Mouse (Mus musculus): ENCODE measurements at regions not wholly inside any gene's neighbourhood (a gene's known extent, or its start where the extent isn't known, plus 50 kb on each side); places are given as distances from the start of the nearest gene placed in this dataset.
"Not testable (repeated sequence)": the region's sequence is repeated elsewhere in the genome, so short reads cannot be mapped to it uniquely, and the experiment has no call there.

DNA sequence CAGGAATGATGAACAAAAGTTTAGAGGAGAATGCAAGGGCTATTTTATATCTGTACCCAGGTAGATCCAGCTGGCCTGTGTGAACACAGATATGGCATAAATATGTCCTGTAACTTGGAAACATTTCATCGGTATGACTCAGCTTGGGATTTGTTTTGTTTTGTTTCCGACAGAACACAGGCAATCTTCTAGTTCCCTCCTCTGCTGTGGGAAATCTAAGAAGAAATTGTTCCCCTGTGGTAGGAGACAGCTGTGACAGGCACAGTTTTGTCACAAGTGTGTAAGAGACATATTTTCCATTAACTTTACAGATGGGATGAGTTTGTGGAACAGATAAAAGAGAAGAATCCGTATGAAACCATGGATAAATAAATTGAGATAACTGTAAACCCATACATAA is 687.0 kb downstream of the Tpm3-rs7 start:
- DNase-seq (ENCODE audit: low read depth): no peak

- no peak for DNase-seq (ENCODE audit: low read depth)
Observed at GRCm38 (mm10) chr14:114002420-114002819, 688.0 kb downstream of the Tpm3-rs7 start.

- no peak for DNase-seq (ENCODE audit: low read depth)
Observed at GRCm38 (mm10) chr14:114037063-114037462, 722.7 kb downstream of the Tpm3-rs7 start.

DNA sequence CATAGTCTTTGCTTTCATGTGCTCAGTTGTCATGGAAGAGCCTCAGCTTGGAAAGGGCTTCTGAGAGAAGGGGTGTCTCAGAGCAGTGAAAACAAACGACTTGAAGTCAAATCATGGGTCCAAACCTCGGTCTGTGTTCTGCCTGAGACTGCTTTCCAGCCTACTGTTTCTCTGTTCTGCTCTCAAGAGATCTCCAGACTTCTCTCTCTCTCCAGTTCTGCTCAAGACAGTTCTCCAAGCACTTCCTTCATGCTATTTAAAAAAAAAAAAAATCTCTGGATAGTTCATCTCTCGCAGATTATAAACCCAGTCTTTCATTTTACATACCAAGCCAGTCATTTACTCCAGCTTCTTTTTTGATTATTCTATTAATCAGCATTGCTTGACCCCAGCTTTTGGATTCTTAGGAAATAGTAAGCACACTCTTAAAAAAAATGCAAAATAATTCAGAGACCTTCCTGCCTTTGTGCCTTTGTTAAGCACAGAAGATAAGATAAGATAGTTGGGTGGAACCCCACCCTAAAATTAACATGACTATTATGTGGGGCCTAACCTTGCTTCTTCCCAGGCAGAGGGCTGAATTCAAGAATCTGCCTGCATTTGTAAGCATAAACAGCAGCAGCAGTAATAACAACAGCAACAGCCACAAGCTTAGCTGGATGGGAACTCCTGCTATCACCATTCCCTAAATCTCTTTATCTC is 724.4 kb downstream of the Tpm3-rs7 start:
- no peak for DNase-seq (ENCODE audit: low read depth)

GRCm38 (mm10) chr14:114053558-114054235 is 739.3 kb downstream of the Tpm3-rs7 start:
- DNase-seq (ENCODE audit: low read depth): no peak

GRCm38 (mm10) chr14:114061347-114061746 is 746.9 kb downstream of the Tpm3-rs7 start:
- no peak for DNase-seq (ENCODE audit: low read depth)

GRCm38 (mm10) chr14:114062582-114062981 is 748.2 kb downstream of the Tpm3-rs7 start:
- DNase-seq (ENCODE audit: low read depth): no peak

DNA sequence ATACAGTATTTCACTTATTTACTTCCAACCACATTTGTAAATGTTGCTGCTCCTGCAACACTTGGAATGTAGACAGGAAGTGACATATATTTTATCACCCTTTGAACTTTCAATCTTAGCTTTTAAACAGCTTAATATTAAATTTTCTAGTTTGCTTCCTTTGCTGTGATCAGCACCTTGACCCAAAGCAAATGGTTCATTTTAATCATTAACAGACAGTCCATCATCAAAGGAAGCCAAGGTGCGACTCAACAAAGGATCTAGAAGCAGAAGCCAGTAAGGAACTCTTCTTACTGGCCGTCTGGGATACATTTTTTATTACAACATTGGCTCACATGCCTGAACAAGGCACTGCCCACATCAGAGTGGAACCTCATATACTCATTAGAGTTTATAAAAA is 758.8 kb downstream of the Tpm3-rs7 start:
- no peak for DNase-seq (ENCODE audit: low read depth)

DNA sequence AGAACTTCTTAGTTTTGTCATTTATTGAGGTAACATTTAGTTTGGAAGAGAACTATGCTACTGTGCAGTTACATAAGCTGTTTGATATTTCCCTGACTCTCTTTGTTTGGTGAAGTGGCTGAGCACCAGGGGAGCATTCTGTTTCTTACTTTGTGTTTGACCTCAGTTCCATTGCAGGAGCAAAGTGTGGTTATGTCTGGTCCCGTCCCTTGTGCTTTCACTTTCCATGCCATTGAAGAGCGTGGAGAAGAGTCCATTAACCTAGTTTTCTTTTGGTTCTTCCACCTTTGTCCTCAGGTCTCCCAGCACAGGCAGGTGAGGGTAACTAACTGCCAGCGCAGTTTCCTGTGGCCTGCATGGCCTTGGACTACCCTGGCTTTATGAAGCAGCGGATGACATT is 759.6 kb downstream of the Tpm3-rs7 start:
- DNase-seq (ENCODE audit: low read depth): no peak

DNA sequence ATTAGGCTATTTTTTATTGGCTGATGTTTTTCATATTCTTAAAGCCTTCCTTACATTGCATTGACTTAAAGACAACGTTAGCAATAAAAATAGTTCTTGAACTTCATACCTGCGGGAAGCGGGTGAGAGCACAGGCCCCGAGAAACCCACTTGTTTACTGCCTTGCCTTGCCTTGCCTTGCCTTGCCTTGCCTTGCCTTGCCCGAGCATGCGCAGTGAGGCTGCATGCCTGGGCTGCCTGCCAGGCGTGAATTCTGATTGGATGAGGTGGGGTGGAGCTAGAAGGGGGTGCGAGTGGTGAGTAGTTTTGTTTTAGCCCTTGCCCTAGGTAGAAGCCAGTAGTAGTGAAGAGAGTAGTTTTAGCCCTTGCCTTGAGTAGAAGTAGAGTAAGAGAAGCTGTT is 792.4 kb downstream of the Tpm3-rs7 start:
- DNase-seq (ENCODE audit: low read depth): peak; percentile 3

DNA sequence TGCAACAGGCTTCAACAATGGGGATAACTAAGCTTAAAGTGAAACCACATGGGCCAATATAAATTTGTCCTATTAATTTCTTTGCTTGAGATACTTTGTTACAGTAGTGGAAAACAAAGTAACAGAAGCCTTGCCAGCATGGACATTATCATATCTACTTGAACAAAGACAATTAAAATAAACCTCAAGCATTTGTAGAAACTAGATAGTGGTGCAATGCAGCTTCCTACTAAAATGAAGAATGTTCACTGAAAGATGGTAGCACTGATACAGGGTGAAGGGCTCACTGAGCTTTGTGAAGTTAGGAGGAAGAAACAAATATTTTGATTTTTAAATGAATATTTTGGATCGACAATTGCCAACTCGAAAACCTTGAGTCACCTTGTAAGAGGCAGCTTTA is 814.1 kb downstream of the Tpm3-rs7 start:
- no peak for DNase-seq (ENCODE audit: low read depth)

DNA sequence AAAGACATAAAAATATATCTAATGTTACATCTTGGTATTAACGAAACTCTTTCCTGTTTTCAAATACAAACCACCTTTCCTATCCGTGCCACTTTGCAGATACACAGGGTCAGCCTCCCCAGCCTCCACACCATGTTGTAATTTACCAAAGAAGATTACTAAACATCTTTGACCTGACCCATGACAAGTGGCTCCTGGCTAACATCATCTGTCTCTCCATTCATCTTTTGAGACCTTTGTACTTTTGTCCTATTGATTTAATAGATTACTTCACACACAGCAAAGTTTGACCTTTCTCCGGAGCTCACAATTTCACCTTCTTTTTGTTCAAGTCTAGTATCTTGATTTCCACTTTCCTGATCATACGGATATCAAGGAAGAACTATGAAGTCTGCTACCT is 851.6 kb downstream of the Tpm3-rs7 start:
- no peak for DNase-seq (ENCODE audit: low read depth)

- DNase-seq (ENCODE audit: low read depth): no peak
Observed at GRCm38 (mm10) chr14:114215609-114216008, 876.4 kb upstream of the Gpc5 start.

DNA sequence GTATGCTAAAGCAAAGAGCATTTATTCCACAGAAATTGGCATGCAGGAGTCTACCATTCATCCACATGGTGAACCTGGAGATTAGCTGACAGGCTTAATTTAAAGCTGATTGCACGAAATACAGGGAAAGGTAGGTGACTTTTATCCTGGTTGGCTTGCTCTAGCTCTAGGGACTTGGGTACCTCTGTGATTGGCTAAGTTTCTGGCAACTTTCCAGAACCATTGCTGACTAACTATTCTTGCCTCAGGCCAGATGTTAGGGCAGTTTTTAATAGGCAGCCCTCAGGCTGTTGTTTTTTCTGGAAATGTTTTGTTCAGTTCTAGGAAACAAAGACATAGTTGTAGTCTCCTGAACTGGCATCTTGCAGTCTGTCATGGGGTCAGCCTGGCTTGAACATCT is 871.1 kb upstream of the Gpc5 start:
- peak; percentile 3 for DNase-seq (ENCODE audit: low read depth)

GRCm38 (mm10) chr14:114230711-114231110 is 861.3 kb upstream of the Gpc5 start:
- no peak for DNase-seq (ENCODE audit: low read depth)

- DNase-seq (ENCODE audit: low read depth): no peak
Observed at GRCm38 (mm10) chr14:114255037-114255436, 837.0 kb upstream of the Gpc5 start.

DNA sequence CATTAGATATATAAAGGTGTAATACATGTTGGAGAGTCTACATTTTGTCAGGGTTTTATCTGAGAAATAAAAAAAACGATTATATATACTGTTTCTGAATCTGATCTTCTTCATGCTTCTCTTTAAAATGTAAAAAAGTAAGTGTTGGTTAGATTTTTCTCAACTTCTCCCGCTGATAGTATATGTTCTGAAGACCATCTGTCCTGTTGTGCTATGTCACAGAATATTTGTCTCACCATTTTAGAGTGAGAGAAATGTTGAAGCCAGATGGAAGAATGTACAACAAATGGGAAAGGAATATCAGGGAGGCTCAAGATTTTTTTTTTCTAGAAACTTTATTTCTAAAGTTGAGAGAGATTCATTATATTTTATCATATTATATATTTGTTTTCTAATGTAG is 830.4 kb upstream of the Gpc5 start:
- DNase-seq (ENCODE audit: low read depth): no peak

GRCm38 (mm10) chr14:114300611-114301010 is 791.4 kb upstream of the Gpc5 start:
- no peak for DNase-seq (ENCODE audit: low read depth)

GRCm38 (mm10) chr14:114307479-114307878 is 784.5 kb upstream of the Gpc5 start:
- no peak for DNase-seq (ENCODE audit: low read depth)

DNA sequence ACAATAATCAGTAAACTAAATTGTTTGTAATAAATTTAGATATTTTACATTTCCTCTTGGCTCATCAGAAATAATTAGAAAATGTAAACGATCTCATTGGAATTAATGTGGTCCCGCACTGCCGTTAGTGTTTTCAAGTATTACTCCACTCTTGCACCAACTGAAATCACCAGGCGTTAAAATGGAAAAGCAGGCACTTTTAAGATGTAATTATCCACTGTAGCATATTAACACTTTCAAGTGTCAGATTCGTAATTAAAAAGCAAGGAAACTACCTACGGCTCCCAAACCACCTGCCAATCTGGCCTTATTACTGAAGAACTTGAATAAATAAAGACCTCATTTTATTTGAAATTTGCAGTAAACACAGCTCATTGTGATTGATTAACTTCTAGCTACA is 759.4 kb upstream of the Gpc5 start:
- DNase-seq (ENCODE audit: low read depth): no peak

DNA sequence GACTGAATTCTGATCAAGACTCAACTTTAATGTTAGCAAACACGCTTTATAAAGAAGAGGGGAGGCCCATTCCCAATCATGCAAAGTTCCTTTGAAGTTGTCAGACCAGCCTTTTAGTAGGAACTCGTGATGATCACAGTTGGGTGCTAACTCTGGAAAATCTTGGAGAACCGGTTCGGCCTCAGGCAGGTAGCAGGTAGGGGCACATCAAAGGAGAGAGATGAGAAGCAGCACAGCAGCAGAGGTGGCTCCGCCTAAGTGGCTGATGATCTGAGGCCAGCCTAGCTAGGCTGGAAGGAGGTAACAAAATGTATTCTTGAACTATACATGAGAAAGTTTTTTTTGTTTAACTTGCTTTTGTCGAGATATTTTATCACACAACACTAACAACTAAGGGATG is 742.7 kb upstream of the Gpc5 start:
- DNase-seq (ENCODE audit: low read depth): no peak

GRCm38 (mm10) chr14:114349816-114350215 is 742.2 kb upstream of the Gpc5 start:
- not testable (repeated sequence) for DNase-seq (ENCODE audit: low read depth)

DNA sequence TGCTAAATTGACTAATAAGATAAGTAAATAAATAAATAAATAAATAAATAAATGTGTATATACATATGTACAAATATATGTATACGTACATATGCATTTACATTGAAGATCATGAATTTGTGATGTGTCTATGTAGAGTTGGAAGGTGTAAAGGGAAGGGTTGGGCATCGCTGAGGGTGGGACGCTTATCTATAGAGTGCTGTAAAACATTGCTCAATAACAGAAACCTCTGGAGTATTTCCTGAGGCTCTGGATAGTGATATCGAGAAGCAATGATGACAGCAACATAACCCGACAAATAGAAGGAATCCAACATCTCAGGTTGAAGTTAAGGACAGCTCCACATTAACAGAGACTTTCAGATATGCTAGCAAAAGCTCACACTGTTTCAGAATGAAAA is 739.7 kb upstream of the Gpc5 start:
- no peak for DNase-seq (ENCODE audit: low read depth)

DNA sequence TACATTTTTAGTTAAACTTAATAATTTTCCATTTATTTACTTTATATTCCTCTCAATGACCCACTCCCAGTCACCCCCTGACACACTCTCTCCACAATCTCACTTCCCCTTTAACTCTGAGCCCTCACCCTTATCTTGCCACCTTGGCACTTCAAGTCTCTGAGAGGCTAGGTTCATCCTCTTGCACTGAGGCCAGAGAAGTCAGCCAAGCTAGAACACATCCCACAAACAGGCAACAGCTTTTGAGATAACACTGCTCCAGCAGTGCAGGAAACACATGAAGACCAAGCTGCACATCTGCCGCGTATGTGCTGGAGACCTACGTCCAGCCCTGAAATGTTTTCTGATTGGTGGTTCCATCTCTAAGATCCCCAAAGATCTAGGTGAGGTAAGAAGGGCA is 717.2 kb upstream of the Gpc5 start:
- DNase-seq (ENCODE audit: low read depth): no peak
